Mouse (Mus musculus) ES-Bruce4 (cell line): ENCODE results near the gene Kif13a. TPM values are rescaled to one million over a fixed set of nuclear protein-coding genes. Genes with fewer than 3 reads are reported as not detected.

ENCODE experiments used
- H3K27ac ChIP-seq: 2 replicates; pipeline ENCODE4 v1.5.1; 2012; ENCODE audit warnings: low read length, inconsistent platforms; ENCODE audit not compliant: insufficient read depth
- H3K27me3 ChIP-seq: 2 replicates; pipeline ENCODE4 v1.6.1; 2012; ENCODE audit warnings: mild to moderate bottlenecking, low read length, inconsistent platforms; ENCODE audit not compliant: control insufficient read depth, poor library complexity, insufficient read depth, severe bottlenecking
- H3K36me3 ChIP-seq: 2 replicates; pipeline ENCODE4 v1.6.1; 2012; ENCODE audit warnings: inconsistent platforms, mild to moderate bottlenecking, low read length, moderate library complexity; ENCODE audit not compliant: control insufficient read depth, poor library complexity, insufficient read depth, severe bottlenecking
- H3K4me1 ChIP-seq: one replicate; pipeline ENCODE4 v1.8.1; 2011; ENCODE audit warnings: low read length; ENCODE audit not compliant: control insufficient read depth, insufficient read depth
- H3K4me3 ChIP-seq: 2 replicates; pipeline ENCODE4 v1.5.1; 2011; ENCODE audit warnings: low read depth, mild to moderate bottlenecking, low read length
- H3K9ac ChIP-seq: 2 replicates; pipeline ENCODE4 v1.6.1; 2012; ENCODE audit warnings: low read depth, mild to moderate bottlenecking, inconsistent platforms; ENCODE audit not compliant: poor library complexity, severe bottlenecking
- H3K9me3 ChIP-seq: replicated peaks from 2 replicates; pipeline ENCODE4 v1.6.1; 2012; ENCODE audit warnings: mild to moderate bottlenecking, low read length, inconsistent platforms; ENCODE audit not compliant: control insufficient read depth, poor library complexity, insufficient read depth, severe bottlenecking
- CTCF ChIP-seq: IDR thresholded peaks from one replicate; pipeline ENCODE4 v1.8.1; 2011; ENCODE audit warnings: low read depth, low read length
- EP300 ChIP-seq: IDR thresholded peaks from 2 replicates; pipeline ENCODE4 v1.6.1; 2011; ENCODE audit warnings: low read depth, low read length; ENCODE audit not compliant: insufficient read depth
- POLR2A ChIP-seq: IDR thresholded peaks from one replicate; pipeline ENCODE4 v1.8.1; 2011; ENCODE audit warnings: low read length; ENCODE audit not compliant: insufficient read depth
- polyA plus RNA-seq: library from polyadenylated mRNA; stranded (reverse); fragments of >200 nt; gene quantifications from 2 replicates; pipeline ENCODE4 v1.2.4, GENCODE M21; 2011; ENCODE audit warnings: low read depth; ENCODE audit not compliant: missing spikeins, insufficient read depth, insufficient read length

Kif13a gene
- polyA plus RNA-seq, 1 experiment = 41.1 TPM

DNA sequence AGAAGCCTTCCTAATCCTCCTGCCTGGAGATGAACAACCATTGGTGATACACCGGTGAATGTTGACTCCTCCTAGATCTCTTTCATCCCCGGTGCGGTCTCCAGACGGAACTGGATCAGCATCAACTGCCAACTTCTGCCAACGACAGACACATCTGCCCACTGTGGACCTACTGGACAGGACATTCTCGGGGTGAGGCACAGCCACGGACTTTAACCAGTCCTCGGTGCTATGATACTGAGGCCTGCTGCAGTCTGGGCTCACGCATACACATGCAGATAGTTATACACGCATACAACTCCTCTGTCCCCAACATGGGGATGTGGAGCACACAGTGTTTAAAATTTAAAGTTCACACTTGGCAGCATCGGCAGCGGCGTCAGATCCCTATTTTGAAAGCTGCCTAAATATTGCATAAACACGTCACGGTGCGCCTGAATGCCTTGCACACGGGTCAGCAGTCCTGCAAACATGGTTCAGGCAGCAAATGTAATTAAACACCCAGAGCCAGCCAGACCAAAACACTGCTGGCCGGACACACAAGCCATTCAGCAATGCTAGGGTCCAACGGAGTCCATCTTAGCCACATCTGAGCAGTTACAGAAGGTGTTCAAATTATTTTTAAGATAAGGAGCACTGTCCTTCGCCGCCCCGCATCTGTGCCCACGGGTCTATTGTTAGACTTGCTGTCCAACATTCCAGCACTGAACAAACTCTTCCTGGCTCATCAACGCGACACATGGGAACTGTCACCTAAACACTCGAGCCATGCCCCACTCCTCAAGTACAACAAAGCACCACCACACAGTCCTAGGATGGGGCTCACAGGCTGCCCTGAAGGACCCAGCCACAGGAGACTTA lies 44.5 kb downstream of the Kif13a start:
- Histone ChIP-seq H3K9ac (no peak overlapping the region), H3K27me3 (no peaks in the 10 kb centered on the region), H3K4me1 (no peaks in the 10 kb centered on the region), H3K36me3 (no peaks in the 10 kb centered on the region), H3K9me3 (no peaks in the 10 kb centered on the region), H3K27ac (no peak overlapping the region), H3K4me3 (no peak overlapping the region)
- TF ChIP-seq POLR2A = no peak
- TF ChIP-seq CTCF = no peak
- TF ChIP-seq EP300 = no peak

- Histone ChIP-seq H3K4me3 (no peak overlapping the region), H3K9me3 (no peaks in the 10 kb centered on the region), H3K36me3 (no peaks in the 10 kb centered on the region), H3K9ac (no peak overlapping the region), H3K27ac (no peak overlapping the region), H3K27me3 (no peaks in the 10 kb centered on the region), H3K4me1 (no peaks in the 10 kb centered on the region)
- TF ChIP-seq CTCF (no peak), EP300 (no peak), POLR2A (no peak)
Observed at GRCm38 (mm10) chr13:46883976-46884375, 45.7 kb downstream of the Kif13a start.

- TF ChIP-seq CTCF = no peak
- no peak for TF ChIP-seq POLR2A
- TF ChIP-seq EP300 = no peak
- no peaks in the 10 kb centered on the region for H3K9me3 ChIP-seq
- no peak overlapping the region for H3K27ac ChIP-seq
- H3K36me3 ChIP-seq = no peaks in the 10 kb centered on the region
- H3K4me3 ChIP-seq = no peak overlapping the region
- no peaks in the 10 kb centered on the region for H3K27me3 ChIP-seq
- no peaks in the 10 kb centered on the region for H3K4me1 ChIP-seq
- H3K9ac ChIP-seq = no peak overlapping the region
Observed at GRCm38 (mm10) chr13:46883381-46883780, 46.3 kb downstream of the Kif13a start.

DNA sequence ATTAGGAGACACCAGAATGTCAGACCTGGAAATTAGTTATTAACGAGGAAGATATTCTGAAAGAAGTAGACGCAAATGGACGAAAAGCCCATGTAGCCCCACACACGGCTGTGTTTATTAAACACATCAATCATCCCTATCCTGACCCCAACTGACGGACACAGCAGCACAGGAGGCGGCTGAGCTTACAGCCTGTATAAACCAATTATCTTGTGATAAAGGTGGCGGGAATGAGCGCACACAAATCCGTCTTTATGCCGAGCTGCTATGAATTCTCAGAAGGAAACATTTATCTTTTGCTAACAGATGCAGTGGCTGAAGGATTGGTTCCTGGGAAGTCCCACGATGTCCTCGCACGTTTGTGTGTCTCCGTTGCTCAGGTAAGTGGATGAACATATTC lies 48.9 kb downstream of the Kif13a start:
- H3K9ac ChIP-seq = no peak overlapping the region
- TF ChIP-seq CTCF (no peak), EP300 (no peak), POLR2A (no peak)
- H3K9me3 ChIP-seq = no peaks in the 10 kb centered on the region
- no peak overlapping the region for H3K27ac ChIP-seq
- H3K4me3 ChIP-seq = no peak overlapping the region
- H3K4me1 ChIP-seq = no peaks in the 10 kb centered on the region
- no peaks in the 10 kb centered on the region for H3K36me3 ChIP-seq
- H3K27me3 ChIP-seq = no peaks in the 10 kb centered on the region

GRCm38 (mm10) chr13:46880243-46880642 lies 49.4 kb downstream of the Kif13a start:
- TF ChIP-seq CTCF = no peak
- TF ChIP-seq EP300 = no peak
- no peak for TF ChIP-seq POLR2A

GRCm38 (mm10) chr13:46877049-46877448 lies 52.6 kb downstream of the Kif13a start:
- Histone ChIP-seq H3K27ac (no peak overlapping the region), H3K27me3 (no peaks in the 10 kb centered on the region), H3K4me1 (no peaks in the 10 kb centered on the region), H3K9me3 (no peaks in the 10 kb centered on the region), H3K4me3 (no peak overlapping the region), H3K9ac (no peak overlapping the region), H3K36me3 (no peaks in the 10 kb centered on the region)
- TF ChIP-seq CTCF = no peak
- no peak for TF ChIP-seq POLR2A

More at GRCm38 (mm10) chr13:46880243-46880642, 49.4 kb downstream of the Kif13a start:
- Histone ChIP-seq H3K9me3 (no peaks in the 10 kb centered on the region), H3K36me3 (no peaks in the 10 kb centered on the region), H3K4me3 (no peak overlapping the region), H3K27ac (no peak overlapping the region), H3K4me1 (no peaks in the 10 kb centered on the region), H3K27me3 (no peaks in the 10 kb centered on the region), H3K9ac (no peak overlapping the region)
